Mouse (Mus musculus) MEL-GATA-1-ER (cell line): Measurements from ENCODE around the gene Sec31a.

Source experiments
- DNase-seq: peaks from one replicate; pipeline ENCODE4 v3.0.0-alpha.2; 2012; ENCODE audit warnings: low read depth; ENCODE audit errors: extremely low read depth

Gene Sec31a

GRCm38 (mm10) chr5:100350907-100351456 lies 65.1 kb downstream of the Sec31a start:
- DNase-seq = no peak

GRCm38 (mm10) chr5:100349287-100350215 lies 66.5 kb downstream of the Sec31a start:
- no peak for DNase-seq

- peak; percentile 22 for DNase-seq
Observed at GRCm38 (mm10) chr5:100345118-100345517, 70.9 kb downstream of the Sec31a start.

- DNase-seq = no peak
Observed at GRCm38 (mm10) chr5:100343087-100343486, 72.9 kb downstream of the Sec31a start.

GRCm38 (mm10) chr5:100342422-100342821 lies 73.6 kb downstream of the Sec31a start:
- no peak for DNase-seq

- no peak for DNase-seq
Observed at GRCm38 (mm10) chr5:100341042-100341441, 75.0 kb downstream of the Sec31a start.

GRCm38 (mm10) chr5:100337852-100338251 lies 78.2 kb downstream of the Sec31a start:
- no peak for DNase-seq

GRCm38 (mm10) chr5:100336876-100337275 lies 79.2 kb downstream of the Sec31a start:
- no peak for DNase-seq

GRCm38 (mm10) chr5:100335581-100336080 lies 80.4 kb downstream of the Sec31a start:
- no peak for DNase-seq

GRCm38 (mm10) chr5:100334686-100335085 lies 81.3 kb downstream of the Sec31a start:
- no peak for DNase-seq

GRCm38 (mm10) chr5:100333607-100334380 lies 82.2 kb downstream of the Sec31a start:
- peak; percentile 26 for DNase-seq

- DNase-seq = no peak
Observed at GRCm38 (mm10) chr5:100332300-100333004, 83.6 kb downstream of the Sec31a start.

- no peak for DNase-seq
Observed at GRCm38 (mm10) chr5:100331636-100332035, 84.4 kb downstream of the Sec31a start.

- peak; percentile 49 for DNase-seq
Observed at GRCm38 (mm10) chr5:100322081-100322480, 94.0 kb downstream of the Sec31a start.

GRCm38 (mm10) chr5:100317842-100318241 lies 98.2 kb downstream of the Sec31a start:
- no peak for DNase-seq

GRCm38 (mm10) chr5:100317010-100317409 lies 99.0 kb downstream of the Sec31a start:
- no peak for DNase-seq

GRCm38 (mm10) chr5:100315646-100316045 lies 100.4 kb downstream of the Sec31a start:
- DNase-seq = no peak

GRCm38 (mm10) chr5:100312391-100312790 lies 103.6 kb downstream of the Sec31a start:
- no peak for DNase-seq
